Mouse (Mus musculus): ENCODE measurements around the gene Mfsd1. TPM values are rescaled to one million over a fixed set of nuclear protein-coding genes. Genes with fewer than 3 reads are reported as not detected.

The Mfsd1 gene
- polyA plus RNA-seq (2017; shearing (Covaris generic)), result 60.9 TPM

GRCm38 (mm10) chr3:67582273-67583124 lies at the start of gene Mfsd1:
Mfsd1 (plus strand) TSS chr3:67582741.

Other genes starting within 250 kb of the Mfsd1 start
- 2.6 TPM for gene Mlf1, start 208.6 kb upstream of the Mfsd1 start, polyA plus RNA-seq (2017; shearing (Covaris generic))
- gene Gm17402, start 207.6 kb upstream of the Mfsd1 start, polyA plus RNA-seq (2017; shearing (Covaris generic)), result not detected
- 59.7 TPM for gene Gfm1, start 152.6 kb upstream of the Mfsd1 start, polyA plus RNA-seq (2017; shearing (Covaris generic))
- gene Lxn, start 118.8 kb upstream of the Mfsd1 start, polyA plus RNA-seq (2017; shearing (Covaris generic)), result 77.7 TPM
- gene Rarres1, start 67.2 kb upstream of the Mfsd1 start, polyA plus RNA-seq (2017; shearing (Covaris generic)), result not detected

Measured in inflammation-experienced regulatory T-cells, adult 16 weeks (primary cell).